Mouse (Mus musculus) cerebellum, adult 2 months (tissue): Measurements from ENCODE around the gene 4933406M09Rik.
A peak's percentile ranks its signal among the peaks of the same experiment; 100 is the strongest.

Experiments
- CTCF ChIP-seq: fragments of 200-500 bp; IDR thresholded peaks from 2 replicates; pipeline ENCODE4 v1.5.1; 2011; ENCODE audit warnings: low read depth, mild to moderate bottlenecking, control low read depth, low read length, moderate library complexity, borderline replicate concordance; ENCODE audit not compliant: insufficient read depth
- POLR2A ChIP-seq: fragments of 200-500 bp; IDR thresholded peaks from 2 replicates; pipeline ENCODE4 v1.6.1; 2011; ENCODE audit warnings: low read length, control low read depth, borderline replicate concordance; ENCODE audit not compliant: insufficient read depth

GRCm38 (mm10) chr1:134342278-134342664 lies 43.5 kb upstream of the 4933406M09Rik start:
- TF ChIP-seq CTCF, result no peak
- peak; percentile 48; the same call in 1 of the 2 replicates for TF ChIP-seq POLR2A
